Mouse (Mus musculus) adrenal gland, postnatal 36 days (tissue): Measurements from ENCODE around the gene Psg25. TPM values are rescaled to one million over a fixed set of nuclear protein-coding genes. Genes with fewer than 3 reads are reported as not detected.
"Not testable (repeated sequence)": the region's sequence is repeated elsewhere in the genome, so short reads cannot be mapped to it uniquely, and the experiment has no call there.

Experiments
- DNase-seq, 2 experiments: peaks; one replicate each; pipeline ENCODE4 v3.0.0; 2021; ENCODE audit warnings: mixed read lengths in 1 of 2
- long read RNA-seq, 2 experiments: library from polyadenylated mRNA; stranded (forward); transcript quantifications; one replicate each; pipeline ENCODE4 v2.0.0; 2021; ENCODE audit warnings: borderline sequencing depth in 2 of 2
- total RNA-seq, 2 experiments: library from RNA; stranded (reverse); gene quantifications; 2 replicates each; pipeline ENCODE4 v1.2.3; 2021

Psg25 gene
- not detected for total RNA-seq
- long read RNA-seq, experiment 1 = 0 reads
- long read RNA-seq, experiment 2 = 0 reads

DNA sequence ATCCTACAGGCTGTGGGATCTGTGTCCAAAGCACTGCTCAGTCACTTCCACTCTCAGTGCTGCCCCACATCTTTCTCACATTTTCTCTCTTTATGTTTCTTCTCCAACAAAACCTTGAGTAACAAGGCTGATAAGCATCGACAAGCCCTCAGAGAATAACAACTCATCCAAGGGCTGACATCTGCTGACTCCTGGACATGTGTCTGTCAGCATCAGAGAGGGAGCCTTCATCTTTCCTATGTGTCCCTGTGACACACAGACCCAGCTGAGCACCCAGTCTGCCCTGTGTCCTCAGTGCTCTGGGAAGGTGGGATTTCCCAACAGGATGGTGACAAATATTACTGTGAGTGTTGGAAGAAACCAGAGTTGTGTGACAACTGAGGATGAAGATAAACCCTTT lies at the start of gene Psg25:
Psg25 (minus strand) TSS at position 101 of the 400 bp plus-strand sequence.
- DNase-seq = no peak

GRCm38 (mm10) chr7:18567205-18567604 lies 35.1 kb upstream of the Psg25 start, which contains the start of gene Psg27:
TSS of gene Psg27 (minus strand) at chr7:18567305.
- DNase-seq = no peak

- no peak for DNase-seq
Observed at GRCm38 (mm10) chr7:18559850-18560249, 27.8 kb upstream of the Psg25 start.

DNA sequence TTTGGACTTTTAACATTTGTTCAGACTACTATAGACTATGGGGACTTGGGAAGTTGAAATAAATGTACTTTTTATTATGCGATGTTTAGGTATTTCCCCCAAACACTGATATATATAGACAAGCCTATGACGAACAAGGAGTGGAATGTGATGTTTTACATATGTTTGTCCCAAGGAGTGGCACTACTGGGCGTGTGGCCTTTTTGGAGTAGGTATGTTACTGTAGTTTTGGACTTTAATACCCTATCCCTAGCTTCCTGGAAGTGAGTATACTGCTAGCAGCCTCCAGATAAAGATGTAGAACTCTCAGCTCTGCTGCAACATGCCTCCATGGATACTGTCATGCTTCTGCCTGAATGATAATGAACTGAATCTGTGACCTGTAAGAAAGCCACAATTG lies 23.7 kb upstream of the Psg25 start:
- not testable (repeated sequence) for DNase-seq

DNA sequence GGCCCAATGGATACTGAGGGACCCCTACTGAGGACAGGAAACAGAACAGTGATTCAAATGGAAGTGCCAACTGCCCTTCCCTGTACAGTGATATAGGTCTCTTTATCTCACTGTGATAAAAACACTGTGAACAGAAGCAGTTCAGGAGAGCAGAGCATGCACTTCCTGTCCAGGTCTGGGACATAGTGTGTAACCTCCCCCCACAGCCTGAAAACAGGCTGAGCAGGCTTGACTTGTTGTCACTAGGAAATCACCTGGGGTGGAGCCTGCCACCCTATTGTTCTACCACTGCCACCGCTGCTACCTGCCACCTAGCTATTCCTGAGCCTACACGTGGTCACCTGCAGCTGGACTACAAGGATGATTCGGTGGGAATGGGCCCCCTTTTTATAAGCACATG lies 1.4 kb upstream of the Psg25 start:
- no peak for DNase-seq

DNA sequence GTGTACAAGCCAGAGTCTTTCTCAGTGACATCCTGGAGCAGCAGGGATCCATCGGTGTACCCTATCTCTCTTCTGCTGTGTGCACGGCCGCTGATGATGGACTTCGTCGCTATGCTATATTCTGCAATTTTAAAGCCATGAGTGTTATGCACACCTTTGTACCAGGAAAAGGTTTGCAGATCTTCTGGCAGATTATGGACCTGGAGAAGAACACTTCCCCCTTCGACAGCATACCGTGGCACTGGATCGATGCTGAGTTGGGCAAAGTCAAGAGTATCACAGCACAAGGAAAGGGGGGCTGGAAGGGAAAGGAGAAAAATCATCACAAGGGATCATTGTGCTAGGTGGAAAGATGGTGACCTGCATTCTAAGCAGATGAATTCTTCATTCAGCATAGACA lies 7.4 kb downstream of the Psg25 start:
- DNase-seq = no peak

DNA sequence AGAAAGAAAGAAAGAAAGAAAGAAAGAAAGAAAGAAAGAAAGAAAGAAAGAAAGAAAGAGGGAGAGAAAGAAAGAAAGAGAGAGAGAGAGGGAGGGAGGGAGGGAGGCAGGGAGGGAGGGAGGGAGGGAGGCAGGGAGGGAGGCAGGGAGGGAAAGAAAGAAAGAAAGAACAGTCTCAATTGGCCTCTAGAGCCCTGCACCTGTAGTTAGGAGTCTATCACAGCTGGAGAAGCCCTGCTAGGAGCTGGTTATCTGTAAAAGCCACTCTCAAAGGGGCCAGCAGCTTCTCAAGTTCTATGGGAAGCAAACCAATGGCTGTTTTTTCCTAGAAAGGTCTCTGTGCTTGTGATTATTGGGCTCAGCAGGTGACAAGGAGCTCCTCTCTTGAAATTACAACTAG lies 19.2 kb downstream of the Psg25 start:
- DNase-seq = not testable (repeated sequence)

- not testable (repeated sequence) for DNase-seq
Observed at GRCm38 (mm10) chr7:18512417-18512816, 19.7 kb downstream of the Psg25 start.

DNA sequence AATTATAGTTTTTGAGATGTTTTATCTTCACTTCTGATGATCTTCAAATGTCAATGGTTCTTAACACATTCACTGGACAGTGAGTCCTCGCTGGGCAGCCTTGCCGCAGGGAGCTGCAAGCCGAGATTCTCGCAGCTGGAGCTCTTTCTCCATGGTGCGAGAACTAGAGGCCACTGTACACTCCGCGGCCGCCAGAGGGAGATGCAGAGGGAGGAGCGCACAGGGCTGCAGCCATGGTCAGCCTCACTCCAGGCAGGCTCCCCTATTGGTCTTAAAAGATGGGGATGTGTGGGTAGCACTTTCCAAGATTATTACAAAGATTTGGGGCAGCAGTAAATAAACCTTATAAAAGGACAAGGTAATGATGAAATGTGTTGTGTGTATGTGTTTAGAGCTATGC lies 20.6 kb downstream of the Psg25 start:
- DNase-seq = no peak

- DNase-seq = no peak
Observed at GRCm38 (mm10) chr7:18484077-18484476, 48.0 kb downstream of the Psg25 start, which contains the start of gene Psg26. TSS of gene Psg26 (minus strand) at chr7:18484177.

Other genes with a start within 250 kb of the Psg25 start
- gene Psg18, start 177.3 kb downstream of the Psg25 start, total RNA-seq = not detected
- not detected for gene Psg28, start 100.2 kb downstream of the Psg25 start, total RNA-seq
- not detected for gene Psg26, start 48.1 kb downstream of the Psg25 start, total RNA-seq
- gene Psg27, start 35.0 kb upstream of the Psg25 start, total RNA-seq = not detected
- not detected for gene Psg23, start 84.2 kb upstream of the Psg25 start, total RNA-seq
- not detected for gene Psg21, start 124.5 kb upstream of the Psg25 start, total RNA-seq
- gene Psg20, start 153.9 kb upstream of the Psg25 start, total RNA-seq = not detected
- not detected for gene Psg22, start 185.8 kb upstream of the Psg25 start, total RNA-seq